Mouse (Mus musculus) hematopoietic stem cell, adult 5-6 weeks (primary cell): Measurements from ENCODE around the gene Egf. TPM values are rescaled to one million over a fixed set of nuclear protein-coding genes. Genes with fewer than 3 reads are reported as not detected.
A peak's percentile ranks its signal among the peaks of the same experiment; 100 is the strongest.

ENCODE experiments used
- ATAC-seq, 2 experiments: fragments of 125-278 bp in 1 of 2; replicated peaks in 1 of 2; 2 replicates each; pipeline ENCODE4 v1.8.0; 2016 to 2017; ENCODE audit warnings: inconsistent platforms in 2 of 2, mild to moderate bottlenecking in 2 of 2, moderate number of reproducible peaks in 2 of 2, low read depth in 1 of 2, moderate TSS enrichment in 1 of 2; ENCODE audit not compliant: low FRiP score in 2 of 2, poor library complexity in 2 of 2, severe bottlenecking in 2 of 2, insufficient read depth in 1 of 2, low TSS enrichment in 1 of 2
- total RNA-seq: library from RNA; stranded (forward); fragments of 172-1452, 232-1000 nt; gene quantifications from 2 replicates; pipeline ENCODE4 v1.2.3, GENCODE M21; 2017

Egf gene
- total RNA-seq, 1 experiment from 2014 or later = 0.94 TPM

- ATAC-seq = no peak
Observed at GRCm38 (mm10) chr3:129639701-129640100, 115.4 kb downstream of the Egf start.

GRCm38 (mm10) chr3:129637446-129637845 lies 117.7 kb downstream of the Egf start:
- no peak for ATAC-seq

DNA sequence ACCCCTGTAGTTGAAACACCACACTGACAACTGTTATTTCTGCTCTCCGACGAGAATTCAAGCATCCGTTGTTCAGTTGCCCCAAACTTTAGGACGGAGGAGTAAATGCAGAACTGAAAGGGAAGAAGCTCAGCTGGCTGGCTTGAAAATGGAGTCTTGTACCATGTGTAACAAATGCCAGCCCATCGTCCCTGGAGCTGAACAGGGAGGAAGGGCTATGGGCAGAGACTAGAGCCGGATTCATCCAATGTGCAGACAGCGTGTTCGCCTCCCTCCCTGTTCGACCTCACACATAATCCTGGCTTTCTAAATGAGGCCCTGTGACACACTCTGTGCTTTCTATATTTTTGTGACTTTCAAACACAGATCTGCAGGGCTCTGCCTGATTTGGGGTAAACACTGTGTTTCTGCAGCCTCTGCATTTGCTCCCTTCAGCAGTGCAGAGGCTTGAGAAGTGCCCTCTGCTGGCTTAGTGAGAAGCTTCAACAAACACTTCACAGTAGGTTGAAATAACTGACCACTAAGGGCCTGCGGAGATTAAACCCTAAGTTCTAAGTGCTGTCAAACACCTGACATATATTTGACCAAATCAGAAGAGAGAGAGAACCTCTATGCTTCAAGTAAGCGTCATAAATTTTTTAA lies 120.7 kb downstream of the Egf start:
- peak; percentile 52 to 56; a peak in 2 of 4 replicates for ATAC-seq

DNA sequence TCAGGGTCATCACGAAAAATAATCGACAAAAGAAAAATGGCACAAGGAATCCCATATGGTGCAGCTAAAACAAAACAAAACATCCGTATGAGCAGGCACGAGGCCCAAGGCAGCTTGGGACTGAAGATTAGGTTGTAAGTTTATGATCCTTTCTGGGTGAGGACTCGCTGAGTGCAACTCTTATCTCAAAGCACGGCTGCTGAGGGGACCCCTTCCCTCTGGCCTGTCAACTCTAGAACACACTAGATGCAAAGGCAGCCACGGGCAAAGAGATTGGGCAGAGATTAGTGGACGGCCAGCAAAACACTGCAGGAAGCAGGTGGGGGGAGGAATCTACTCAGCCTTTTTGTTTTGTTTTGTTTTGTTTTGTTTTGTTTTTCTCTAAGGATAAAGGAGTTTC lies 121.6 kb downstream of the Egf start:
- no peak for ATAC-seq

- ATAC-seq = no peak
Observed at GRCm38 (mm10) chr3:129631857-129632256, 123.3 kb downstream of the Egf start.

DNA sequence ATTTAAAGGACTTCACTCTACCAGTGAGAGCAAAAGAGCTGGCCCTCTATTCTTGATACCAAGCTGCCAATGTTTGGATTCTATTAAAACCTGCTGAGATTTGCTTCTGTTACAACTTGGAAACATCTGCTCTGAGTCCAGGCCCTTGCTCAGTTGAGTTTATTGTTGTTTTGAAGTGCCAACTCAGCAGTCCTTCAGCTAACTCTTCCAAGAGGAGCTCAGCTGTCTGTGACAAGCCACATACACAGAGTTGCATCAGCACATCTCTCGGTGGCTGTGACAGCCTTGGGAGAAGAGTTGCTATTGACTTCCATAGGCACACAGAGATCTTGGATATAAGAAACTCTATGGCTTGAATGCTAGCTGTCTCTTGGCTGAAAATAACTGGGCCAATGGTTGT lies 124.1 kb downstream of the Egf start:
- no peak for ATAC-seq

Other genes starting within 250 kb of the Egf start
- 24.1 and 26.6 TPM in 2 replicates for gene Elovl6, start 223.0 kb downstream of the Egf start, total RNA-seq
- gene Lrit3, start 48.7 kb upstream of the Egf start, total RNA-seq = not detected in 2 replicates
- 0.55 TPM in 1 of 2 replicates, not detected in the other for gene Rrh, start 67.3 kb upstream of the Egf start, total RNA-seq
- gene Gar1, start 76.1 kb upstream of the Egf start, total RNA-seq = 24.8 and 56.9 TPM in 2 replicates
- not detected in 2 replicates for gene Cfi, start 80.6 kb upstream of the Egf start, total RNA-seq
- 11.7 and 29.2 TPM in 2 replicates for gene Pla2g12a, start 123.3 kb upstream of the Egf start, total RNA-seq
- gene Casp6, start 146.1 kb upstream of the Egf start, total RNA-seq = 23.5 and 27.0 TPM in 2 replicates
- 1.7 and 3.6 TPM in 2 replicates for gene Mcub, start 214.9 kb upstream of the Egf start, total RNA-seq